Mouse (Mus musculus): ENCODE results near the gene Sobp. TPM values are rescaled to one million over a fixed set of nuclear protein-coding genes. Genes with fewer than 3 reads are reported as not detected.

Sobp gene
- 10 to 100 TPM; 14.3 to 15.5 TPM for total RNA-seq (2021)

DNA sequence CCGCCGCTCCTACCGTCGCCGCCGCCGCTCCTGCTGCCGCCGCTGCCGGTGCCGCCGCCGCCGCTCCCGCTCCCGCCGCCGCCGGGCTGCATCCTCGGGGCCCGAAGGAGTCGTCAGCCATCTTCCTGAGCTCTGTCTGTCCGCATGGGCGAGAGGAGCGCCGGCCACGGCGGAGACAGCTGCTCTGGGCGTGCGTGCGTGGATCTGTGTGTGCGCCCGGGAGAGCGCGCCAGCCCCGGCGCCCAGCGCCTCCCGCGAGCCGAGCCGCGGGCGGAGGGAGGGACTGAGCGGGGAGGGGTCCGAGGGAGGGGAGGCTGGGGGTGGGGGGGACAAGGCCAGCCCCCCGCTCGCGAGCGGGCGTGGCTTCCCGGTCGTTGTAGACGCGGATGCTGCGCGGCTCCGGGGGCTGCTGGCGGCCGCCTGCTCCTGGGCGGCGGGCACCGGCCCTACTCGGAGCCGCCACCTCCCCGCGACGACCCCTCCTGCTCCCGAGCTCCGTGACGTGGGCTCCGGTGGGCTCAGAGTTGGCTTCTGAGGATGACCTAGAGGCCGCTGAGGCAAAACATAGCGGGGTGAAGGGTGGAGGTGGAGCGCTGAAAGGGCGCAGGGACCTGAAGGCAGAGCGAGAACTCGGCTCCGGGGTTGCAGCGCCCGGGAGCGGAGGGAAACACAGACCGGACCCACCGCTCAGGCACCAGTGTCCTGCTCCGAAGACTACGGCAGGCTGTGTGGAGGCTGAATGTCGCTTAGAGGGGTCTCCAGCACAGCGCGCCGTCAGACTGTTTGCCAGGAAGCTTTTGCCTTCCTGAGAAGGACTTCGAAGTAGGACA, at the start of gene Sobp, which contains the start of gene 9030612E09Rik:
Gene Sobp (minus strand): TSS at position 205 of the 830 bp plus-strand sequence.
Gene 9030612E09Rik (plus strand): TSS at position 379 of the 830 bp plus-strand sequence.
- intact Hi-C loops (cut with DNase I) = loop anchor here (2.0 to 5.0 kb wide), 5 partner anchors 46 to 198 kb away; partner anchors contain the start of gene Pdss2
- peak; percentile 46 for DNase-seq (ENCODE audit: low spot score)

DNA sequence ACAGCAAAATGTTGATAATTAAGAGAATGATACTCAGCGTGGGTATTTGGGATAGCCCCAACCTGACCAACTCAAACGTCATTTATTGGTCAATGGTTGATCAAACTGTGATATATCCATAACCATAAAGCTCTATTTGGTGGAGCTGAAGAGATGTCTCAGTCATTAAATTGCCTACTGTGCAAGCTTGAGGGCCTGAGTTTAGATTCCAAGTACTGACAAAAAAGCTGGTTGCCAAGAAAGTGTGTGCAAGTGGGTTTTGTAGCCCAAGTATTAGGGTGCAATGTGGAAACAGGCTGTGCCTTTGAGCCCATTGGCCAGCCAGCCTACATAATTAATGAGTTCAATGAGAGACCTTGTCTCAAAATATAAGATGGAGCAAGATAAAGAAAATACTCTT, 49.1 kb upstream of the Sobp start:
- DNase-seq (ENCODE audit: low spot score) = no peak
- intact Hi-C loops (cut with DNase I) = loop anchor here (10.0 kb wide), 1 partner anchor 151 kb away; no protein-coding TSS in a partner anchor

DNA sequence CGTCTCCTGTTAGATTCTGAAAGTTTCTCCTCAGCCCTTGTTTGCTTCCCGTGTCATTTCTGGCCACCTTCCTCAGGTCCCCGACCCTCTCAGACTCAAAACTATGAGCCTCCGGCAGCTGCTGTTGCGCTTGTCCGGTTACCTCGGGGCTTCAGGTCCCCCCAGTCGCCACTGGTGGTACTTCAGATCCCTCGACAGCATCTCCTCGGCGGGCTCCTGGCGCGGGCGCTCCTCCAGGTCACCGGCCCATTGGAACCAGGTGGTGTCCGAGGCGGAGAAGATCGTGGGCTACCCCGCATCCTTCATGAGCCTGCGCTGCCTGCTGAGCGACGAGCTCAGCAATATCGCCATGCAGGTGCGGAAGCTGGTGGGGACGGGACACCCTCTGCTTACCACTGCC, 47.3 kb upstream of the Sobp start:
- intact Hi-C loops (cut with DNase I) = loop anchor here (2.0 to 10.0 kb wide), 2 partner anchors 47 to 153 kb away; partner anchors contain the start of genes 9030612E09Rik and Sobp
- no peak for DNase-seq (ENCODE audit: low spot score)

DNA sequence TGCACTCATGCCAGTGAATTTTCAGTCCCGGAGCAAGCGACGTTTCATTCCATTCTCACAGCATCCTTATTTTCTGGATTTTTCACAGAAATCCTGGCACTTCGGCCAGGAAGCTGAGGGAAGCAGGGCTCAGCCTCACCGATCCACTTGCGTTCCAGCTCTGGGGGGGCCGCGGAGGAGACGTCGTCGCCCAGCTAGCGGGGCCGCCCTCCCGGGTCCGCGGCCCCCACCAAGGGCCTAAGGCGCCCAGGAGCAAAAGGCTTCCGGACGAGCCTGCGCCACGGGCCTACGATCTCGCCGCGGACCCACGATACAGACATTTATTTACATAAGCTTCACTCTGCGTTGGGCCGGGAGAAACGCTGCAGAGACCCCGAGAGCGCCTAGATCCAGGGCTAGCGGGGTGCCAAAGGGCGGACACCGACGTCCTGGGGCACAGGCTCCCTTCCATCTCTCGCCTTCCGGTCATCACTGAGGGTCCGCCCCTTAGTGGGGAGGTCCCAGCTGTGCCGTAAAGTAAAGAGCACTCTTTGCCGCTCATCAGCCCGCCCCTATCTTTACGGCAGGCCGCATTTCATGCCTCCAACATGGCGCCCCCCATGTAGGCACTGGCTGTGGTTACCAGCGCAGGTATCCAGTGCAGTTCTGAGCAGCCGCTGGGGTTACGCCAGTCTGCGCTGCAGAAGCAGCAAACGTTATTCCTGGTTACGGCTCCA, 46.7 kb upstream of the Sobp start, which contains the start of gene Pdss2:
Gene Pdss2 (plus strand): TSS at position 577 of the 716 bp plus-strand sequence.
- DNase-seq (ENCODE audit: low spot score) = peak; percentile 92
- intact Hi-C loops (cut with DNase I) = loop anchor here (2.0 to 10.0 kb wide), 2 partner anchors 46 to 154 kb away; partner anchors contain the start of genes 9030612E09Rik and Sobp

DNA sequence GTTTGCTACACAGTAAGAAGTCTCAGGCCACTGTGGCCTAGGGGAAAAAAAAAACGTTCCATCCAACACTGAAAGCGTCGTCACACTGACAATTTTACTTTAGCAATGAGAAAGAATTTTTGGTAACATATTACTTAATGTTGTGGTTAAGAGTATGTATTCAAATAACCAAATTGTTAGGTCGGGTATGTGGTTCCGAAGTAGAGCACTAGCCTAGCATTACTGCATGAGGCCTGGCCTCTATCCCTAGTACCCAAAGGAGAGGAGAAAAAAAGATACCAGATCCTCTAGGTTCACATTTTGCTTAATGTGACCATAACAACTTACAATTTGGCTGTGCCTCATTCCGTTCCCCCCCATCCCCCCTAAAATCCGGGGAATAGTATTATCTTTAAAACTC, 46.1 kb upstream of the Sobp start:
- DNase-seq (ENCODE audit: low spot score) = no peak
- intact Hi-C loops (cut with DNase I) = loop anchor here (2.0 to 10.0 kb wide), 2 partner anchors 46 to 154 kb away; partner anchors contain the start of genes 9030612E09Rik and Sobp

DNA sequence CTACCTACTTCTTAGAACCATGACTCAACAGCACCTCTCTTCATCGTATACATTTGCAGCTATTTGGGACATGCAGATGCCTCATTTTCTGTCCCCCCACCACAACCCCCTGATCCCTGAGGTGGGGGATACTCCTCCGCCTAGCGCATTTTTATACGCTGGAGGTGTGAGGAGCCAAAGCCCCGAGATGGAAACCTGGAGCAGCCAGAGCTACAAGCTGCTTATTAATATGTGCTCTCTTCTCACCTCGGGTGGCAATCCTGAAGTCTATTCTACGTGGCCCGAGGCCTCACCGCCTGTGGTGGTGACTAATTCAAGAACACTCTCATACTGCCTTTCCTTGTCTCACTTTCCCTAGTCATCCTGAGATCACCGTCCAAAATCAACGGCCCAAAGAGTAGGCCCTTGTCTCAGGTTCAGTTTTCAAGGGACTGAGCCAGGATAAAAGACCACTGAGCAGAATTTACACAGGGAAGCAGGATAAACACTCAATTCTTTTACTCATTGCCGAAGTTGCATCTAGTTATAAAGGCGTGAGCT, 43.1 kb upstream of the Sobp start:
- intact Hi-C loops (cut with DNase I) = no loop called here
- no peak for DNase-seq (ENCODE audit: low spot score)

DNA sequence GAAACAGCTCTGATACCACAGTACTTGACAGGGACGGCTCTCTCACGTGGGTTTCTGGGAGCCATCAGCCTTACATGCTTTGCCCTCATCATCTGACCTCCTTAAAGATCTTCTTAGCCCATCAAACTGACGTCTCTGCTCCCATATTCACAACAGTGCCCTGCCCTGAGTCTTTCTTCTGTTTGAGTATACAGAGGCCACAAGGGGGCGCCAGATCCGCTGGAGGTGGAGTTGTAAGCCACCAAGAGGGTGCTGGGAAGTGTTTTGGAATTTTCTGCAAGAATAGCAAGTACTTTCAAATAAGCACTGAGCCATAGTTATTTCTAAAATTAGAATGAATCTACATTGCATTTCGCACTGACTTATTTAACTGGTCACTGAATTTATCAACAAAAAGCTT, 37.5 kb upstream of the Sobp start:
- DNase-seq (ENCODE audit: low spot score) = no peak
- intact Hi-C loops (cut with DNase I) = no loop called here

DNA sequence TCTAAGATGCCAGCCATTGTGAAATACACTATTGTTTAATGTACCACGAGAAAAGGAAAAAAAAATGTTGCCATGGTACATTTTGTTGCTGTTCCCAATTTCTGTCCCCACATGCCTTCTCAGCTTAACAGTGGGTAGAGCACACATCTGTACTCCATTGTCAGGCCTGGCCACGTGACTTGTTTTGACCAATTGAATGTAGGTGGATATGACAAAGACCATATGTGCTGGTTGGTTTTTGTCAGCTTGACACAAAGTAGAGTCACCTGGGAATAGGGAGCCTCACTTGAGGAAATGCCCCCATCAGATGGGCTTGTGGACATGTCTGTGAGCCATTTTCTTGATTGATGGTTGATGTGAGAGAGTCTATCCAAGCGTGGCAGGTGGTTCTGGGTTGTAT, 29.5 kb upstream of the Sobp start:
- DNase-seq (ENCODE audit: low spot score) = no peak
- intact Hi-C loops (cut with DNase I) = no loop called here

DNA sequence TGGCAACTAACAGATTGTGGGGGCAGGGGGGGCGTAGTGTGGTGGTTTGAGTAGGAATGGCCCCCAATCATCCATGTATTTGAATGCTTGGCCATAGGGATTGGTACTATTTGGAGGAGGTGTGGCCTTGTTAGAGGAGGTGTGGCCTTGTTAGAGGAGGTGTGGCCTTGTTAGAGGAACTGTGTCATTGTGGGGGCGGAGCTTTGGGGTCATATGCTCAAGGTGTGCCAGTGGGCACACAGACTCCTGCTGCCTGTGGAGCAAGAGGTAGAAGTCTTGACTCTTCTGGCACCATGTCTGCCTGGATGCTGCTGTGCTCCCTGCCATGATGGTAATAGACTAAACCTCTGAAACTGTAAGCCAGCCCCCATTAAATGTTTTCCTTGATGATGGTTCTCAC, 25.9 kb upstream of the Sobp start:
- intact Hi-C loops (cut with DNase I) = no loop called here
- DNase-seq (ENCODE audit: low spot score) = no peak

DNA sequence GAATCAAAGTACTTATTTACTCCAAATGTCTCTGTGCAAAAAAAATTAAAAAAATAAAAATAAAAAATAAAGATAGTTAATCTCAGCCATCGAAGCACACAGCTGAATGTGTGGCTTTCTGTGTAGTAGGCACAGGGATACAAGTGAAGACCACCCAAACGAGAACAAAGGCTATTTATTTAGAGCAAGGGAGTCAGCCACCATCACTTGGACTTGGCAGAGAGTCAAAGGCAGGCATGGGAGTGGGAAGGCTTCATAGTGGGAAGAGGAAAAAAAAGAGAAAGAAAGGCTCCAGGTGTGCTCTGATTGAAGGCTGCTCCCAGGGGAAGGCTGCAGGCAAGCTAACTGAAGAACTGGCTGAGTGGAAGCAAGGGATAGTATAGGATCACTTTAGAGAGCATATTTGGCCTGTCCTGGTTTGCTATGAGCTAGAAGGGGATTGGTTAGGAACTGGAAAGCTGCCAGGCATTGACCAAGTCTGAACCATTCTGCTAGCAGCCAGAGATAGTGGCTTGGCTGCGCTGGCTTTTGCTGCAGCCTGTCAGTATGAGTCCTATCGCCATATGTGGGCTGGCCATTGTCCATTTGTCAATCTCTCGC, 6.1 kb upstream of the Sobp start:
- intact Hi-C loops (cut with DNase I) = no loop called here
- DNase-seq (ENCODE audit: low spot score) = no peak

DNA sequence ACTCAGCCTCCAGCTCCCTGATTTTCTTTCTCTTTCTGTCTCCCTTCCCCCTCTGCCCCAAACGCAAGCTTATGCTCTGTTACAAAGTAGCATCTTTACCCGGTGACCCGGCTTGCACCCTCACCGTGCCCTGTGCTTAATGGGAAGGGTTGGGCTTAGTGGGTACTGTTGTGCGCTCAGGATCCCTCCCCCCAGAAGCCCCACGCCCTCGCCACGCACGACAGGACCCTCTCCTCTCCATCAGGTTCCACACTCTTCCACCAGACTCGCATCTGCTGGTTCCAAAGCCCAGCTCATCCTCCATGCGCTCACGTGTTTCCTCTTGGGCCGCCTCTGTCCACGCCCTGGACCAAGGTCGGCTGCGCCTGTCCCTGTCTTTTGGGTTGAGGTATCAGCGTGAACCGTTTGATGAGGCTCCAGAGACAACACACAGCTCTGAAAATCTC, 849 bp upstream of the Sobp start:
- intact Hi-C loops (cut with DNase I) = loop anchor here (2.0 kb wide), 1 partner anchor 46 kb away; the partner anchor contains the start of gene Pdss2
- DNase-seq (ENCODE audit: low spot score) = no peak

DNA sequence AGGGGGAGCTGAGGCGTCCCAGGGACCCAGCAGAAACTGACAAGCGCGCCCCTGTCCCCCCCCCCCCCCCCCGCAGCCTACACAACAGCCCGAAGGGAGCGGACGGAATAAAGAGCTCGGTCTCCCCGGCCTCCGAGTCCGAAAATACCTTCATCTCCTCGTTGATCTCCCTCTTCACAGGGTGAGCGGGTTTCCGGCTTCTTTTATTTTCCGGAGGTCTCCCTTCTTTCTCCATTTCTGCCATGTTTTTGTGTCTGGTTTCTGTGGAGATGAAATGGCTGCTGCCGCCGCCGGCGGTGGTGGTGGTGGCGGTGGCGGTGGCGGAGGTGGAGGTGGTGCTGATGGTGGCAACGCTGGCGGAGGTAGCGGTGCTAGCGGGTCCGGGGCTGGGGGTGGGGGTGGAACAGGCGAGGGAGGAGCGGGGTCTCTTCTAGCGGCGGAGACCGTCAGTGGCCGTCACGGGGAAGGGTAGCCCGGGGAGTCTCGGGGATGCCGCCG, 453 bp downstream of the Sobp start:
- intact Hi-C loops (cut with DNase I) = loop anchor here (2.0 to 5.0 kb wide), 5 partner anchors 47 to 198 kb away; partner anchors contain the start of gene Pdss2
- DNase-seq (ENCODE audit: low spot score) = no peak

DNA sequence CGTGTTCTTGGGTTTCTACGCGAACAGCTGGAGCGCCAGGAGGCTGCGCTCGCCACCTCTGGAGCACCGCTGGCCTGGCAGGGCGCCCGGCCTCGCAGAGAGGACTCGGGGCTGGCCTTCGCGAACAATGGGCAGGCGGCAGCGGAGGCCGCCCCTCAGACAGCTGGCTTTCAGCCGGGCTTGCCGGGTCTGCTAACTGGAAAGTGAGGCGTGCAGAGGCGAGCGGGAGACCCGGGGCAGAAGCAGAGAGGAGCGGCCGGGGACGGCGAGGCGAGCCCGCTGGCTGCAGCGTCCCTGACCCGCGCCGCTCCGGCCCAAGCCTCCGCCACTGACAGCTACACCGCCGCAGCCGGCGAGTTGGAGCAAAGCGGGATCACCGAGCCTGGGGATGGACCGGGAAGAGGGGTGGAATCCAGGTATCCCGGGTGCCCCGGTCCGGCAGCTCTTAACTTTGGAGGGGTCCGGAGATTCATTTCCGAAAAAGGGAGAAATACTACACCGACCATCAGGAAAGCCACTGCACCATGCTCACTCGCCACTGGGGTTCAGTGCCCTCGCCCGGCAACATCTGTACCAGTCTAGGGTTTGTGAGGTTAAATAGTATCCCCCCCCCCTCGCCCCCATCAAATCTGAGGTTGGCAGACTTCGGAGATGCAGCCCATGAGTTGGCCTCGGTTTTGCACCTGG, 1.0 kb downstream of the Sobp start:
- peak; percentile 62 for DNase-seq (ENCODE audit: low spot score)
- intact Hi-C loops (cut with DNase I) = loop anchor here (5.0 kb wide), 4 partner anchors 101 to 199 kb away; no protein-coding TSS in a partner anchor

DNA sequence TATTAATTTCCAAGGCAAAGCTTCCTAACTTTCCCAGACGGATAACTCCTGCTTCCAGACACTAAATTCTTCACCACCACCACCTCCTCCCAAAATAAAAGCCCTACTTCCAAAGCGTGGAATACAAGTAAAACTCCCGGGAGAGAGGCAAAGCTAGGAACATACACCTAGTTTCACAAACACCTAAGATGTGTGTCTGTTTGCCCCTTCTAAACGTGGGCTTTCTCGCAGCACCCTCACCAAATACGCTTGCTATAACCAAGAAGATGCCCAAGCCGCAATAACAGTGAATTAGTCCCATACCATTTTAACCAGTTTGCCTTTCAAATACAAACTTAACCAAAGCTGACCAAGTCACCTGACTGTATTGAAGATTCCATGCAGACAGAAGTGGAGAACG, 1.8 kb downstream of the Sobp start:
- DNase-seq (ENCODE audit: low spot score) = no peak
- intact Hi-C loops (cut with DNase I) = loop anchor here (5.0 kb wide), 4 partner anchors 100 to 200 kb away; no protein-coding TSS in a partner anchor

DNA sequence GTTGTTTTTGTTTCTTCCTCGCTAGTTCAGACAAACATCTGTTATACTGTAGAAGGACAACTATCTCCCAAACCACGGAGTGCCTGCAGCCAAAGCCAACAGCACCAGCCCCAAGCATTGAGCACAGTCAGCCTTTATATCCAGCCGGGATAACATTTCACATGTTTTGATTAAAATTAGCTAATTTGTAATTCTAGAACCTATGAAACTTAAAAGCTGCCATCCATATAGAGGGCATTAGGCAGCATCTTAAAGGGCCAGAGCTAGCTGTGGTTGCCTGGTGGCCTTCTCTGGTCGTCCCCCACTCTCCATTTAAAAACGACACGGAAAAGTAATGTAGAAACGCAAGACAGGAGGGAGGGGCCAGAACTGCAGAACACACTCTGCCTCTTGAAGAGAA, 2.3 kb downstream of the Sobp start:
- intact Hi-C loops (cut with DNase I) = loop anchor here (5.0 kb wide), 4 partner anchors 100 to 200 kb away; no protein-coding TSS in a partner anchor
- DNase-seq (ENCODE audit: low spot score) = no peak

DNA sequence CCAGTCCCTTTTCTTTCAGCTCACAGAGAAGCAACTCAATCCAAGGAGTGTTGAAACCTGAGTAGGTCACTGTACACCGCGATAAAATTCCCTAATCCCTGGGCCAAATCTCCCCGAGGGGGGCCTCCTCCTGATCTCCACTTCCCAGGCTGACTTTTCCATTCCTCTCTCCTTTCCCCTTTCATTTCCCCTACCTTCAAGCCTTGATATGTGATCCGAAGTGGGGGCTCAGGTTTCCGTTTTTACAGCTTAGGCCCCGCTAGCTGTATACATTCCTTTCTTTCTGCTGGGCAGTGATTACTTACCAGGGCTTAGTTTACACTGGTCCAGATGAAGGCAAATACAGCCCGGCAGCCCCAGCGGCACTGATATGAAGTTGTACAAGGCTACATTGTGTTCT, 3.2 kb downstream of the Sobp start:
- intact Hi-C loops (cut with DNase I) = loop anchor here (5.0 kb wide), 4 partner anchors 99 to 201 kb away; no protein-coding TSS in a partner anchor
- no peak for DNase-seq (ENCODE audit: low spot score)

DNA sequence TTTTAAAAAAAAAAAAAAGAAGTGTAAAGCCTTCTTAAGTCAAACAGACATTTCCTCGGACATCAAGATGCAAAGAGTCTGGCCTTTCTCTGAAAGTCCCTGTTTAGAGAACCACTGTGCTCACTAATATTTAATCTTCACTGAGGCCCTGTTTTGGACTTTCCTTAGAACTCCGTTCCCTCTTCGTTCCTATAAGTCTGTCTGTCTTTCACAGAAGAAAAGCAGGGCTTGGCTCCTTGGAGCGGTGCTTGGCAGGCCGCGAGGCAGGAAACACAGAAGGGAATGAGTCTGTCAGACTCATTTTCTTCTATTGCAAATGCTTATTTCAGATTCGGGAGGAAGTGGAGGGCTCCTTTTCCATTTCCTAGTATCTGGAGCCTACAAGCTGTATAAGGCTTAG, 5.5 kb downstream of the Sobp start:
- no peak for DNase-seq (ENCODE audit: low spot score)
- intact Hi-C loops (cut with DNase I) = loop anchor here (10.0 kb wide), 1 partner anchor 124 kb away; no protein-coding TSS in a partner anchor

DNA sequence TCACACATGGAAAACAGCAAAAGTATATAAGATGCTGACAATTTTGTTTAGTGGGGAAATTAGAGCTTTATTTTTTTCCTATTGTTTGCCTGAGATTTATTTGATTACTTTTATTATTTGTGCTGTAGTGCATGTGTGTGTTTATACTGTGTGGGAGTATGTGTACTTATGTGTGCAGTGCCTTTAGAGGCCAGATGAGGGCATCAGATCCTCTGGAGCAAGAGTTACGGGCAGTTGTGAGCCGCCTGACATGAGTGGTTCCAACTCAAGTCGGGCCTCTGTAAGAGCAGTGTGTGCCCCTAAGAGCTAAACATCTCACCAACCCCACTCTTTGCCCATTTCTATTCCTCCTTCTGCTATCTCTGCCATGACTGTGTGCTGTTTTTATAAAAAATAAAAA, 7.5 kb downstream of the Sobp start:
- intact Hi-C loops (cut with DNase I) = loop anchor here (10.0 kb wide), 1 partner anchor 122 kb away; no protein-coding TSS in a partner anchor
- DNase-seq (ENCODE audit: low spot score) = no peak

Data from heart, postnatal 25 days (tissue).